In the genomic region with DNA sequence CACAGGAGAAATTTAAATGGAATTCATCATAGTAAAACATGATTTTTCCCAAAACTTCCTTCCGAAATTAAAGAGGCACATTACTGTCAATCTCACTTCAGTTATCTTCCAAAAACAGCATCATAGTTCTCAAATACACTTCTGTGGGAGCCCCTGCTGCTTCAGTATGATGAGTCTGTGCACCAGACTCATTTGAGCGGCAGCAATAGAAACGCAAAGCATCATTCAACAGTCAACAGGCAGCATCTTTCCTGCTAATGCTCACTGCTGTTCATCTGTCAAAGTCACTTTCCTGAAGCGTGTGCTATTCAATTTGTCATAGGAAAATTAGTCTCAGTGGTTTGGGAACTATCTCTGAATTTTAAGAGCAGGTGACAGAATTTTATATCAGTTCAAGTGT, we compare ENCODE assay signal across 31 mouse cellular contexts.
"Had no signal": no experiment of that assay in that cellular context is flagged by ENCODE, and none has a peak within 500 bp of the region (broad histone marks: within the 10 kb centered on the region; RNA-seq: fewer than 3 reads in every experiment).

No protein-coding gene starts in this region.

- H3K4me1 ChIP-seq: limb, embryonic 10.5 days; limb, embryonic 12.5 days; limb, embryonic 13.5 days; limb, embryonic 15.5 days; liver, embryonic 12.5 days; liver, embryonic 13.5 days; liver, embryonic 15.5 days; lung, embryonic 15.5 days; megakaryocyte, embryonic 14.5 days; midbrain, embryonic 10.5 days; midbrain, embryonic 12.5 days; midbrain, embryonic 13.5 days; midbrain, embryonic 15.5 days; neural tube, embryonic 12.5 days had no signal

- H3K4me3 ChIP-seq: limb, embryonic 10.5 days; limb, embryonic 12.5 days; limb, embryonic 13.5 days; limb, embryonic 15.5 days; liver, embryonic 12.5 days; liver, embryonic 13.5 days; liver, embryonic 15.5 days; lung, embryonic 15.5 days; megakaryocyte, embryonic 14.5 days; midbrain, embryonic 10.5 days; midbrain, embryonic 12.5 days; midbrain, embryonic 13.5 days; midbrain, embryonic 15.5 days; myocyte; neural tube, embryonic 12.5 days had no signal

- DNase-seq: left cerebral cortex, postnatal 4 days; liver; liver, embryonic 13.5 days; liver, postnatal 0 days; lung, adult 18-20 months; lung, adult 2 months; lung, embryonic 14.5 days; lung, postnatal 10 days; lung, postnatal 14 days; lung, postnatal 36 days; lung, postnatal 4 days; midbrain, embryonic 14.5 days had no signal

- H3K4me2 ChIP-seq: limb, embryonic 12.5 days; limb, embryonic 13.5 days; limb, embryonic 15.5 days; liver, embryonic 11.5 days; liver, embryonic 12.5 days; liver, embryonic 13.5 days; liver, embryonic 15.5 days; lung, embryonic 14.5 days; lung, embryonic 15.5 days; midbrain, embryonic 11.5 days; midbrain, embryonic 12.5 days; midbrain, embryonic 13.5 days; midbrain, embryonic 15.5 days; neural tube, embryonic 12.5 days had no signal

- ATAC-seq: liver, embryonic 12.5 days; liver, postnatal 0 days; lung, postnatal 0 days; midbrain, embryonic 13.5 days; midbrain, embryonic 15.5 days had no signal

- H3K27ac ChIP-seq: limb, embryonic 10.5 days; limb, embryonic 12.5 days; limb, embryonic 13.5 days; limb, embryonic 15.5 days; liver, embryonic 12.5 days; liver, embryonic 13.5 days; liver, embryonic 14.5 days; liver, embryonic 15.5 days; lung, embryonic 15.5 days; macrophage; midbrain, embryonic 10.5 days; midbrain, embryonic 12.5 days; midbrain, embryonic 13.5 days; midbrain, embryonic 15.5 days; neural tube, embryonic 12.5 days had no signal

- H3K9ac ChIP-seq: limb, embryonic 12.5 days; limb, embryonic 13.5 days; limb, embryonic 15.5 days; liver, embryonic 12.5 days; liver, embryonic 13.5 days; liver, embryonic 14.5 days; liver, embryonic 15.5 days; liver, postnatal 0 days; lung, embryonic 14.5 days; lung, embryonic 15.5 days; midbrain, embryonic 12.5 days; midbrain, embryonic 13.5 days; midbrain, embryonic 15.5 days; neural tube, embryonic 12.5 days had no signal

- H3K9me3 ChIP-seq: limb, embryonic 10.5 days; limb, embryonic 12.5 days; limb, embryonic 13.5 days; limb, embryonic 15.5 days; liver, embryonic 12.5 days; liver, embryonic 13.5 days; liver, embryonic 15.5 days; lung, embryonic 15.5 days; megakaryocyte, embryonic 14.5 days; midbrain, embryonic 10.5 days; midbrain, embryonic 12.5 days; midbrain, embryonic 13.5 days; midbrain, embryonic 15.5 days; neural tube, embryonic 12.5 days had no signal

- H3K36me3 ChIP-seq: limb, embryonic 10.5 days; limb, embryonic 12.5 days; limb, embryonic 13.5 days; limb, embryonic 15.5 days; liver, embryonic 12.5 days; liver, embryonic 13.5 days; liver, embryonic 15.5 days; lung, embryonic 15.5 days; midbrain, embryonic 10.5 days; midbrain, embryonic 12.5 days; midbrain, embryonic 13.5 days; midbrain, embryonic 15.5 days; neural tube, embryonic 12.5 days had no signal

- H3K27me3 ChIP-seq: limb, embryonic 12.5 days; limb, embryonic 13.5 days; limb, embryonic 15.5 days; liver, embryonic 12.5 days; liver, embryonic 13.5 days; liver, embryonic 15.5 days; lung, embryonic 15.5 days; megakaryocyte, embryonic 14.5 days; midbrain, embryonic 12.5 days; midbrain, embryonic 13.5 days; midbrain, embryonic 15.5 days; neural tube, embryonic 12.5 days had no signal
